Mouse (Mus musculus): Measurements from ENCODE around the gene Uckl1.

Gene Uckl1

GRCm38 (mm10) chr2:181589732-181590105 lies 5.0 kb upstream of the Uckl1 start:
- DNase-seq (ENCODE audit: low spot score), result no peak

GRCm38 (mm10) chr2:181589011-181589731 lies 4.5 kb upstream of the Uckl1 start:
- DNase-seq (ENCODE audit: low spot score), result no peak

GRCm38 (mm10) chr2:181588229-181588780 lies 3.6 kb upstream of the Uckl1 start:
- no peak for DNase-seq (ENCODE audit: low spot score)

- DNase-seq (ENCODE audit: low spot score), result no peak
These were observed 3.1 kb upstream of the Uckl1 start for GRCm38 (mm10) chr2:181587796-181588195.

- no peak for DNase-seq (ENCODE audit: low spot score)
These were observed 1.4 kb upstream of the Uckl1 start for GRCm38 (mm10) chr2:181586124-181586523.

GRCm38 (mm10) chr2:181585506-181585905 lies 814 bp upstream of the Uckl1 start:
- no peak for DNase-seq (ENCODE audit: low spot score)

- no peak for DNase-seq (ENCODE audit: low spot score)
These were observed 1.0 kb downstream of the Uckl1 start for GRCm38 (mm10) chr2:181583460-181584257.

GRCm38 (mm10) chr2:181582939-181583338 lies 1.8 kb downstream of the Uckl1 start:
- no peak for DNase-seq (ENCODE audit: low spot score)

- no peak for DNase-seq (ENCODE audit: low spot score)
These were observed 2.3 kb downstream of the Uckl1 start for GRCm38 (mm10) chr2:181582358-181582757.

- peak; percentile 78 for DNase-seq (ENCODE audit: low spot score)
These were observed 3.1 kb downstream of the Uckl1 start for GRCm38 (mm10) chr2:181581402-181582120.

GRCm38 (mm10) chr2:181581016-181581401 lies 3.7 kb downstream of the Uckl1 start:
- peak; percentile 74 for DNase-seq (ENCODE audit: low spot score)

GRCm38 (mm10) chr2:181580131-181580772 lies 4.4 kb downstream of the Uckl1 start:
- DNase-seq (ENCODE audit: low spot score), result no peak

- no peak for DNase-seq (ENCODE audit: low spot score)
These were observed 5.0 kb downstream of the Uckl1 start for GRCm38 (mm10) chr2:181579681-181580080.

- DNase-seq (ENCODE audit: low spot score), result no peak
These were observed 5.7 kb downstream of the Uckl1 start for GRCm38 (mm10) chr2:181578790-181579618.

GRCm38 (mm10) chr2:181577981-181578581 lies 6.6 kb downstream of the Uckl1 start:
- no peak for DNase-seq (ENCODE audit: low spot score)

- DNase-seq (ENCODE audit: low spot score), result no peak
These were observed 7.6 kb downstream of the Uckl1 start for GRCm38 (mm10) chr2:181577126-181577525.

- DNase-seq (ENCODE audit: low spot score), result no peak
These were observed 8.1 kb downstream of the Uckl1 start for GRCm38 (mm10) chr2:181576613-181577012.

- DNase-seq (ENCODE audit: low spot score), result no peak
These were observed 9.7 kb downstream of the Uckl1 start for GRCm38 (mm10) chr2:181574921-181575545.

- DNase-seq (ENCODE audit: low spot score), result no peak
These were observed 10.7 kb downstream of the Uckl1 start for GRCm38 (mm10) chr2:181573961-181574360.

Data from left cerebral cortex, adult 11 months (tissue).